Mouse (Mus musculus): ENCODE measurements at regions not wholly inside any gene's neighbourhood (a gene's known extent, or its start where the extent isn't known, plus 50 kb on each side); places are given as distances from the start of the nearest gene placed in this dataset.
"Not testable (repeated sequence)": the region's sequence is repeated elsewhere in the genome, so short reads cannot be mapped to it uniquely, and the experiment has no call there.

DNA sequence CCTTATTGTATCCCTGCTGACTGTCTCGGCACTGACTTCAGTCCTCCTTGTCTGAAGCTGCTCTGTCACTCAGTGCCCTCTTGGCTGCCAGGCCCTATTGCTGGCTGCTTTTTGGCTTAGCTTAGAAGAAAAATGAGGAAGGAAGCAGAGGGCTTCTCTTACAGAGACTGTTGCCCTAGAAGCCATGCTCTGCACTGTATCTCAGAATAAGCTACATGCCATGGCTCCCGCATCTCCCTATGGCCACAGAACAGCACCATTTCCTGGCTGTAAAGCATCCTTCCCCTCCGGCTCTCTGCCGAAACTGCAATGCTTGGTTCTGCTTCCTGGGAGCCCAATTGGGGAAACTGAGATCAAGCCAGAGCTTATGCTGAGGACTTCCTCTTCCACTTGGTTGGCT lies 295.0 kb downstream of the 4933412E24Rik start:
- Histone ChIP-seq H3K9ac (ENCODE audit: low read length) (no peak overlapping the region), H3K4me1 (ENCODE audit: control insufficient read depth, insufficient read depth, low read length) (no peaks in the 10 kb centered on the region), H3K36me3 (ENCODE audit: control insufficient read depth, insufficient read depth, low read length) (no peaks in the 10 kb centered on the region), H3K4me2 (no peak overlapping the region), H3K27me3 (ENCODE audit: control insufficient read depth, insufficient read depth, low read length) (no peaks in the 10 kb centered on the region), H3K4me3 (ENCODE audit: low read depth, low read length) (no peak overlapping the region), H3K9me3 (ENCODE audit: control insufficient read depth, low read length) (no peaks in the 10 kb centered on the region), H3K27ac (ENCODE audit: low read depth, low read length) (no peak overlapping the region)
- DNase-seq (ENCODE audit: low spot score, missing footprints): no peak
- 79% methylated on average over 4 of the region's 4 CpGs for WGBS
- ATAC-seq (ENCODE audit: low FRiP score): no peak

DNA sequence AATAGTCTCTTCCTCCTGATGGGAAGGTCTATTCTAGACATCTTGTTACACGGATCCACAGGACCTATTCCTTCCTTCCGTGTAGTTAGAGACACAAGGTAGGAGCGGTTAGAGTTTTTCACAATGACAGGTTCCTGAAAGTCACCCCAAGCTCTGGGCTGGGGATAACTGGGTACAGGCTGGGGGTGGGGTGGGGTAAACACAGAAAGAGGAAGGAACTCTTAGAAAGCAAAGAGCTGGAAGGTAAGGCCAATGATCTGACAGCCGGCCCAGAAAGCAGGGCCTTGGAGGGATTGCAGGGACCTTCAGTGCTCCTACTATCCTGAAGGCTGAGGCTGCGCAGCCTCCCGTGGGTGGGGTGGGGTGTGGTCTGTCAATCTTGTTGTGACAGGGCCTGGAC lies 295.4 kb downstream of the 4933412E24Rik start:
- H3K9me3 ChIP-seq (ENCODE audit: control insufficient read depth, low read length): no peaks in the 10 kb centered on the region
- no peak overlapping the region for H3K27ac ChIP-seq (ENCODE audit: low read depth, low read length)
- no peak overlapping the region for H3K4me3 ChIP-seq (ENCODE audit: low read depth, low read length)
- H3K36me3 ChIP-seq (ENCODE audit: control insufficient read depth, insufficient read depth, low read length): no peaks in the 10 kb centered on the region
- 77% methylated on average over 6 of the region's 6 CpGs for WGBS
- ATAC-seq (ENCODE audit: low FRiP score) (no peak), DNase-seq (ENCODE audit: low spot score, missing footprints) (no peak)
- H3K27me3 ChIP-seq (ENCODE audit: control insufficient read depth, insufficient read depth, low read length): no peaks in the 10 kb centered on the region
- H3K9ac ChIP-seq (ENCODE audit: low read length): no peak overlapping the region
- no peaks in the 10 kb centered on the region for H3K4me1 ChIP-seq (ENCODE audit: control insufficient read depth, insufficient read depth, low read length)
- H3K4me2 ChIP-seq: no peak overlapping the region

- DNase-seq (ENCODE audit: low spot score, missing footprints) (no peak), ATAC-seq (ENCODE audit: low FRiP score) (no peak)
- Histone ChIP-seq H3K27ac (ENCODE audit: low read depth, low read length) (no peak overlapping the region), H3K4me2 (no peak overlapping the region), H3K9me3 (ENCODE audit: control insufficient read depth, low read length) (no peaks in the 10 kb centered on the region), H3K4me3 (ENCODE audit: low read depth, low read length) (no peak overlapping the region), H3K9ac (ENCODE audit: low read length) (no peak overlapping the region), H3K4me1 (ENCODE audit: control insufficient read depth, insufficient read depth, low read length) (no peaks in the 10 kb centered on the region), H3K27me3 (ENCODE audit: control insufficient read depth, insufficient read depth, low read length) (no peaks in the 10 kb centered on the region), H3K36me3 (ENCODE audit: control insufficient read depth, insufficient read depth, low read length) (no peaks in the 10 kb centered on the region)
- 96% methylated on average over 6 of the region's 6 CpGs for WGBS
Measured at GRCm38 (mm10) chr15:59720149-59720548, 296.3 kb downstream of the 4933412E24Rik start.

GRCm38 (mm10) chr15:59719383-59720128 lies 296.9 kb downstream of the 4933412E24Rik start:
- not testable (repeated sequence) for DNase-seq (ENCODE audit: low spot score, missing footprints); H3K4me1 ChIP-seq (ENCODE audit: control insufficient read depth, insufficient read depth, low read length); H3K27ac ChIP-seq (ENCODE audit: low read depth, low read length); H3K9me3 ChIP-seq (ENCODE audit: control insufficient read depth, low read length); H3K4me3 ChIP-seq (ENCODE audit: low read depth, low read length); H3K9ac ChIP-seq (ENCODE audit: low read length); H3K36me3 ChIP-seq (ENCODE audit: control insufficient read depth, insufficient read depth, low read length); H3K27me3 ChIP-seq (ENCODE audit: control insufficient read depth, insufficient read depth, low read length); ATAC-seq (ENCODE audit: low FRiP score); H3K4me2 ChIP-seq
- 86% methylated on average over 6 of the region's 6 CpGs for WGBS

GRCm38 (mm10) chr15:59716872-59717271 lies 299.5 kb downstream of the 4933412E24Rik start:
- Histone ChIP-seq H3K27ac (ENCODE audit: low read depth, low read length) (no peak overlapping the region), H3K4me1 (ENCODE audit: control insufficient read depth, insufficient read depth, low read length) (no peaks in the 10 kb centered on the region), H3K9me3 (ENCODE audit: control insufficient read depth, low read length) (no peaks in the 10 kb centered on the region), H3K36me3 (ENCODE audit: control insufficient read depth, insufficient read depth, low read length) (no peaks in the 10 kb centered on the region), H3K4me2 (no peak overlapping the region), H3K27me3 (ENCODE audit: control insufficient read depth, insufficient read depth, low read length) (no peaks in the 10 kb centered on the region), H3K9ac (ENCODE audit: low read length) (no peak overlapping the region), H3K4me3 (ENCODE audit: low read depth, low read length) (no peak overlapping the region)
- WGBS: 73% methylated on average over 6 of the region's 6 CpGs
- ATAC-seq (ENCODE audit: low FRiP score) (no peak), DNase-seq (ENCODE audit: low spot score, missing footprints) (no peak)

DNA sequence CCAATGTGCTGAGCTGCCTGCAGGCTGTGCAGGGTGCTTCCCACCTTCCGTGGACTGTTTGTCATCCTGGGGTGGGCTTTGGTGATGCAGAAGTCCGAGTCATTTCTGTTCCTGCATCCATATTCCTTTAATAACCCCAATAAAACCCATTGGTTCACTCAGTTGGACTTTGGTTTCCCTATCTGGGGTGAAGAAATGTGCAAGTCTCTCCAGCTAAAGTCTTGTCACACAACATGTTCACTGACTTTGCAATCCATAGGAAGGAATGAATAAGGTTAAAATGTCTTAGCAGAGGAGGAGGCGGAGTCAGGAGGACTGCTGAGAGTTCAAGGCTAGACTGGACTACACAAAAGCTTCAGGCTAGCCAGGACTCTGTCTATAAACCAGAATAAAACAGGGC lies 300.5 kb downstream of the 4933412E24Rik start:
- Histone ChIP-seq H3K4me3 (ENCODE audit: low read depth, low read length) (no peak overlapping the region), H3K4me1 (ENCODE audit: control insufficient read depth, insufficient read depth, low read length) (no peaks in the 10 kb centered on the region), H3K9ac (ENCODE audit: low read length) (no peak overlapping the region), H3K27ac (ENCODE audit: low read depth, low read length) (no peak overlapping the region), H3K4me2 (no peak overlapping the region), H3K27me3 (ENCODE audit: control insufficient read depth, insufficient read depth, low read length) (no peaks in the 10 kb centered on the region), H3K36me3 (ENCODE audit: control insufficient read depth, insufficient read depth, low read length) (no peaks in the 10 kb centered on the region), H3K9me3 (ENCODE audit: control insufficient read depth, low read length) (no peaks in the 10 kb centered on the region)
- no peak for ATAC-seq (ENCODE audit: low FRiP score)
- WGBS: 83% methylated on average over 3 of the region's 3 CpGs
- no peak for DNase-seq (ENCODE audit: low spot score, missing footprints)

GRCm38 (mm10) chr15:59713965-59714739 lies 302.3 kb downstream of the 4933412E24Rik start:
- Histone ChIP-seq H3K36me3 (ENCODE audit: control insufficient read depth, insufficient read depth, low read length) (no peaks in the 10 kb centered on the region), H3K4me3 (ENCODE audit: low read depth, low read length) (no peak overlapping the region), H3K9ac (ENCODE audit: low read length) (no peak overlapping the region), H3K27ac (ENCODE audit: low read depth, low read length) (no peak overlapping the region), H3K9me3 (ENCODE audit: control insufficient read depth, low read length) (no peaks in the 10 kb centered on the region), H3K4me2 (no peak overlapping the region), H3K27me3 (ENCODE audit: control insufficient read depth, insufficient read depth, low read length) (no peaks in the 10 kb centered on the region), H3K4me1 (ENCODE audit: control insufficient read depth, insufficient read depth, low read length) (no peaks in the 10 kb centered on the region)
- 84% methylated on average over 8 of the region's 8 CpGs for WGBS
- no peak for DNase-seq (ENCODE audit: low spot score, missing footprints)
- ATAC-seq (ENCODE audit: low FRiP score): no peak

DNA sequence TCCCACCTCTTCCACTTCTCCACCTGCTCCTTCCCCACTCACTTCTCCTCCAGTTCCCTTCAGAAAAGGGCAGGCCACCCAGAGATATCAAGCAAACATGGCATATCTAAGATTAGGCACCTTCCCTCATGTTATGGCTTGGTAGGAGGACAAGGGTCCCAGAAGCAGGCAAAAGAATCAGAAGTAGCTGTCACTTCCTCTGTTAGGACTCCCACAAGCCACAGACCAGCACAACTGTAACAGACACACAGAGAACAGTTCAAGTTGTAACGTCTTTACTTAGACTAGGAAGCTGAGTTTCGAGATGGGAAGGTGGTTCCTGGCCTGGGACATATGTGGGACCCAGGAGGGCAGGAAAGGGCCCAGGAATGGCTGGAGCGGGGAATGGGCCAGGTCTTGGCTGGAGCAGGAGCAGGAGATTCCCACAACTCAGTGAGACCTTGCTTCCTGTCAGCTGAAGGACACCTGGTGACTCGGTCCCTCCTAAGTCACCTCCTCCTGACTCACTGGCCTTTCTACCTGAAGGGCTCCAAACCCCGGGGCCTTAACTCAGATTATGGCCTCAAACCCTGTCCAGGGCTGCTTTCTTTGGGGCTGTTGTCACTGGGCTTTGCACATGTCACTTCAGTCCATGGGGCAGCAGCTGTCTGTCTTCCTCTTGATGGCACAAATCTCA lies 304.2 kb downstream of the 4933412E24Rik start:
- 79% methylated on average over 5 of the region's 5 CpGs for WGBS
- Histone ChIP-seq H3K27ac (ENCODE audit: low read depth, low read length) (no peak overlapping the region), H3K27me3 (ENCODE audit: control insufficient read depth, insufficient read depth, low read length) (no peaks in the 10 kb centered on the region), H3K36me3 (ENCODE audit: control insufficient read depth, insufficient read depth, low read length) (no peaks in the 10 kb centered on the region), H3K9ac (ENCODE audit: low read length) (no peak overlapping the region), H3K4me3 (ENCODE audit: low read depth, low read length) (no peak overlapping the region), H3K4me1 (ENCODE audit: control insufficient read depth, insufficient read depth, low read length) (no peaks in the 10 kb centered on the region), H3K4me2 (no peak overlapping the region), H3K9me3 (ENCODE audit: control insufficient read depth, low read length) (no peaks in the 10 kb centered on the region)
- DNase-seq (ENCODE audit: low spot score, missing footprints) (no peak), ATAC-seq (ENCODE audit: low FRiP score) (no peak)

DNA sequence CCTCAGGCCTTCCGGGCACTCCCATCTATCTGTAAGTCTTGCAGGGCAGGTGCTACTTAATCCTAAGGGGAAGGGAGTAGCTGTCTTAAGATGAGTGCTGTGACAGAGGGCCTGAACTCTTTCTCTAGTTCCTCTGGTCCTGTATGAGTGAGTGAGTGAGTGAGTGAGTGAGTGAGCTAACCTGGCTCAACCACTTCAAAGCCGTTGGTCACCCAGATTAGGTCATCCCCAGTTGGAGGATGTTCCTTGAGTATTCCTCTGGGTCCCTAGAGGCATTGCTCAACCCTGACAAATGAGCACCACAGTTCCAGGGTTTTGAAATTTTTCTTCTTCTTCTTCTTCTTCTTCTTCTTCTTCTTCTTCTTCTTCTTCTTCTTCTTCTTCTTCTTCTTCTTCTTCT lies 306.5 kb downstream of the 4933412E24Rik start:
- 81% methylated on average over 2 of the region's 2 CpGs for WGBS
- H3K4me2 ChIP-seq: no peak overlapping the region
- no peak for ATAC-seq (ENCODE audit: low FRiP score)

More for the DNA sequence above, 306.5 kb downstream of the 4933412E24Rik start:
- no peaks in the 10 kb centered on the region for H3K27me3 ChIP-seq (ENCODE audit: control insufficient read depth, insufficient read depth, low read length)
- no peaks in the 10 kb centered on the region for H3K36me3 ChIP-seq (ENCODE audit: control insufficient read depth, insufficient read depth, low read length)
- H3K27ac ChIP-seq (ENCODE audit: low read depth, low read length): no peak overlapping the region
- no peak overlapping the region for H3K4me3 ChIP-seq (ENCODE audit: low read depth, low read length)
- no peaks in the 10 kb centered on the region for H3K4me1 ChIP-seq (ENCODE audit: control insufficient read depth, insufficient read depth, low read length)
- H3K9ac ChIP-seq (ENCODE audit: low read length): no peak overlapping the region
- no peaks in the 10 kb centered on the region for H3K9me3 ChIP-seq (ENCODE audit: control insufficient read depth, low read length)
- no peak for DNase-seq (ENCODE audit: low spot score, missing footprints)
